Mouse (Mus musculus) retina, postnatal 1 day (tissue): ENCODE data around the gene Pramel1.
A peak's percentile ranks its signal among the peaks of the same experiment; 100 is the strongest.
"Not testable (repeated sequence)": the region's sequence is repeated elsewhere in the genome, so short reads cannot be mapped to it uniquely, and the experiment has no call there.

Experiments used
- DNase-seq: peaks from one replicate; pipeline ENCODE4 v3.0.0-alpha.2; 2012

Gene Pramel1

DNA sequence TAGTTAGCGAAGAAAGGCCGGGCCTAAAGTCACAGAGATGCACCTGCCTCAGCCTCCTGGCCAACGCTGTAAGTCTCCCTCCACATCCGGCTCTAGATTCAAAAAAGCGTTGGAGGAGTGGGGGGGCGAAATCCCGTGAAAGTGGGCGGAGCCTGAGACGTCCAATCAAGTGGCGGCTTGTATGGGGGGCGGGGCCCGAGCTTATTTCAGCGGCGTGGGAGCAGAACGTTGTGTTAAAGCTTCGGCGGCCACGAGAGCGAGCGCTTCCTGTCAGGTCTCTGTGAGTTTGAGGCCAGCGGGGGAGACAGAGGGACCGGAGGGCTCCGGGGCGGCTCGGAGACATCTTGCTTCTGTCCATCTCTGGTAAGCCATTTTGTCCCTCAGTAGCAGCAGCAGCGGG is at the start of gene Pramel1:
Gene Pramel1 (plus strand): TSS at position 248 of the 400 bp plus-strand sequence.
- DNase-seq, result no peak

GRCm38 (mm10) chr4:143345491-143345890 is 48.7 kb upstream of the Pramel1 start:
- not testable (repeated sequence) for DNase-seq

DNA sequence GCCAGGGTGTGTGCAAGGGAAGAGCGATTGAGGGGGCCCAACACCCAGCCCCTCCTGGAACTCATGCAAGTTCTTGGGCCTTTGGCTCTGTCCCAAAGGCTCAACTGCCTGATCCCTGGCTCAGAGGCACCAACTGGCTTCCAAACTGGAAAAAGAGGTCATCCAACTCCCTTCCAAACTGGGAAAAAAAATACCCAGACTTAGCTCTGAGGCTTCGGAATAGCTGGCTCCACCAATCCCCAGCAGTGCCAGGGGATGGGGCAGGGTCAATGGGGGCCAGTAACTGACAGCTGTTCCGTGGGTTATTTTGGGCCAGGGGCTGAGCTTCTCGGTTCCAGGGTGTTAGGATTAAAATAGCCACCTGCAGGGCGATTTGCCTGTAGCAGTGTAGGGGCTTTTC is 45.5 kb upstream of the Pramel1 start:
- DNase-seq, result no peak

DNA sequence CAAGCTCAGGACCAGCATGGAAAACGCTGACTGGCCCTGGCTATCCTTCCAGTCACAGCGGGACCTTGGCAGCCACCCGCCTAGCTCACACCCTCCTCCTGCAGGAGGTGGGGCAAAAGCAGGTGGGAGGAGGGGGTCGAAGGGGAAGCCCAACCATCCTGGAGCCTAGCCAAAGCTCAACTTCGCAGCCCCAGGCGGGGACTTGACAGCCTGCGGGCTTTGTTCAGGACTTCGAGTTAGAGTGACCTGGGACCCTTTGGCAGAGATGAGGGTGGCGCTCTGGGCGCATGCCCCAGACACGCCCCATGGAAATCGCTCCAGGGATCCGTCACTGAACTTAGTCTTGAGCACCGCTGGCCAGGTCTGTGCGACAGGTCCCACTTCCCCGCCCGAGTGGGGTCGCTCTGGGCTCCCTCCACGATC is 44.7 kb upstream of the Pramel1 start, which contains the start of gene Lrrc38:
Gene Lrrc38 (plus strand): TSS at position 274 of the 423 bp plus-strand sequence.
- peak; percentile 77 for DNase-seq

- DNase-seq, result peak; percentile 49
Observed at GRCm38 (mm10) chr4:143350047-143351015, 43.9 kb upstream of the Pramel1 start.

- DNase-seq, result no peak
Observed at GRCm38 (mm10) chr4:143352301-143352700, 41.9 kb upstream of the Pramel1 start.

GRCm38 (mm10) chr4:143361520-143361919 is 32.7 kb upstream of the Pramel1 start:
- peak; percentile 72 for DNase-seq

DNA sequence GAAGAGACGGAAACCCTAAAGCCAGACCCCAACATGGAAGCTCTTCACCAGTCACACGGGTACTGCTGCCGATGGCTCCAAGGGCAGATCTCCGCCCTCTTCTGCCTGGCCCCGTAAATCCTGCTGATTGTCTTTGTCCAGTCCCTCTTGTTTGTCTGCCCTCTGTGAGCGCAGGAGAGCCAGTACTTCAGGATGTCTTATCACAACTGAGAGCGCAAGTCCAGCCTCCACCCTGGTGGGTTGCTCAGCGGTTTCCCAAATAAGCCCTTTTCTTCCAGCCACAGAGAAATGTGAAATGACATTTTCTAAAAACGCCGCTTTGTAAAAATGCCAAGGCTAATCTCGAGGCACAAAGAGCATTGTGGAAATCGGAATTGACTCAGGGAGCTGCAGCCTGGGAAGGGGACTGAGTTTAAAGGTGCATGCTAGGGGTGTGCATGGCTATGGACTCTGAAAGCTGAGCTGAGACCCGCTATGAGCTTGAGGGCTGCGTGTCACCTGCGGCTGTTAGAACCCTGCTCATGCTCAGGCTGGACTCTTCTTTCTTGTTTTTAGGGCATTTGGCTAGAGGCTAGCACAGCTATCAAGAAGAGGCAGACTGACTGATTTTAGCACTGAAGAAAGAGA is 27.7 kb upstream of the Pramel1 start:
- peak; percentile 49 for DNase-seq

GRCm38 (mm10) chr4:143379480-143379879 is 14.7 kb upstream of the Pramel1 start:
- no peak for DNase-seq

DNA sequence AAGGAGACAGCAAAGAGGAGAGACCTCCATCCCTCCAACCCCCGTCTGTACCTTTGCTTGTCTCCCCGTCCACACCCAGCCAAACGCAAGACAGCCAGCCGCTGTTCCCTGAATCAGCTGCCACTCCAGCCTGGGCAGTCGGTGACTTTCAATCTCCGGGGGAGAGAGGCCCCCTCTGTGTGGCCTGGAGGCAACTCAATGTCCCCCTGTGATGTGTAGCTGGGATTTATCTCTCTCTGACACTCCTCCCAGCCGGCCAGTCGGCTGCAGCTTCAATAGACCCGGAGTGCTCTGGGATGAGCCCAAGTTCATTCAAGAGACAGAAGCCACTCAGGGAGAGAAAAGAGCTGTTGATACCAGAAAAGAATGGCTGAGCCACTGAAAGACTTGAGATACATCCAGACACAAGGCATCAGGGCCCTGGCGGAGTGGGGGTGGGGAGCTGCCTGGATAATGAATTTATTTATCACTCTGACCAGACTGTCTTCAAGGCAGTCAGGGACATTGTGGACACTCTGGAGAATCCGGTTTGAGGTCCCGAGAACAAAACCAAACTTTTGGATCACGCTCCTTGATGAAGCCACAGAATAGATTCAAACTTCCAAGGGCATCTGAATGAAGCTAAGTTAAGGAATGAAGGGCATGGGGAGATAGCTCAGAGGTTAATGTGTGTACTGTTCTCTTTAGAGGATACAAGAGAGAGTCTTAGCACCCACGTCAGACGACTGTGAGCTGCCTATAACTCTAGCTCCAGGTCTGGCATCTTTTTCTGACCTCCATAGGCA is 14.1 kb upstream of the Pramel1 start:
- peak; percentile 47 for DNase-seq

- DNase-seq, result peak; percentile 47
Observed at GRCm38 (mm10) chr4:143380716-143381004, 13.6 kb upstream of the Pramel1 start.

- no peak for DNase-seq
Observed at GRCm38 (mm10) chr4:143382163-143382562, 12.1 kb upstream of the Pramel1 start.

GRCm38 (mm10) chr4:143383646-143384045 is 10.6 kb upstream of the Pramel1 start:
- peak; percentile 21 for DNase-seq

- peak; percentile 83 for DNase-seq
Observed at GRCm38 (mm10) chr4:143388955-143389702, 5.1 kb upstream of the Pramel1 start.

- DNase-seq, result no peak
Observed at GRCm38 (mm10) chr4:143411566-143412218, 17.5 kb downstream of the Pramel1 start.

DNA sequence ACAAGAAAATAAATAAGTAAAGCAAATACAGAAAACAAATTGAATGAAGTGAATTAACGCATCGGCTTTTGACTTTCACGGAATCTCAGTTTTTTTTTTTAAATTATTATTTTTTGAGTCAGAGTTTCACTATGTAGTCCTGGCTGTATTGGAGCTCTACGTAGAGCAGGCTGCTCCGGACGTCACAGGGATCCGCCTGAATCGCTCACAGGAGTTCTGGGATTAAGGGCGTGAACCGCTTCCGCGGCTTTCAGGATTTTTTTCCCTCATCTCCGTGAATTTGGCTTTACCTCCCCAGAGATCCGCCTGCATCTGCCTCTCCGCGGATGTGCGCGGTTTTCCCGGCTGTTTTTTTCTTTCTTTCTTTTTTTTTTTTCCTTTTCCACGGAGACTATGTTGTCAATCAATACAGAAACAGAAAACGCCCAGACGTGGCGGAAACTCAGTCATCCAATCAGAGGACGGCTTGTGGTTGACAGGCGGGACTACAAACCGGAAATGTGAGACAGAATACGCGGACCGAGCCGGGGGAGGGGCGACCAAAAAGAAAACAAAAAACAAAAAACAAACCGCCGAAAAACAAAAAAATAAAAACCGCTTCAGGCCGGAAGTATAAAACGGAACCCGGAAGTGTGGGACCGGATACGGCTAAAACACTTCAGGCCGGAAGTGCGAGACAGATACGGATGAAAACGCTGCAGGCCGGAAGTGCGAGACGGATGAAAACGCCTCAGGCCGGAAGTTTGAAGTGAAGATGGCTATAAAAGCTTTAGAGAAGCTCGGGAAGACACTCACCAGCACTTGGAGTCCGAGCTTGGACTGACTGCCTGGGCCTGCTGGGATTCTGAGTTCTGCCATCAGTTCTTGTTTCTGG is 18.2 kb downstream of the Pramel1 start, which contains the start of gene Pramef8:
Gene Pramef8 (plus strand): TSS at position 208 of the 874 bp plus-strand sequence.
- peak; percentile 97 for DNase-seq

DNA sequence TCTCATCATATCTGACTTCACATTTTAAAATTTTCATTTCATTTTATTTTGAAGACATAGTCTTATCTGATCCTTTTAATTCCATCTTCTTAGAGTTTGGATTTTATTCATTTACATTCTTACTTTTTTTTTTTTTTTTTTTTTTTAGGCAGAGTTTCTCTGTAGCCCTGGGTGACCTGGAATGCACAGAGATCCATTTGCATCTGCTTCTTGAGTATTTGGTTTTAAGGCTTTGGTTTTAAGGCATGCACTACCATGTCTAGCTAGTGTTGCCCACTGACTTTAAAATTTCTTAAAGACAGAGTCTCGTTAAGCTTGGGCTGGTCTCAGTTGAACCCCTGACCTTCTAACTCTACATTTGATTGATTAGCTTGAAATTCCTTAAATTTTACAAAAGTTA is 19.4 kb downstream of the Pramel1 start:
- no peak for DNase-seq

DNA sequence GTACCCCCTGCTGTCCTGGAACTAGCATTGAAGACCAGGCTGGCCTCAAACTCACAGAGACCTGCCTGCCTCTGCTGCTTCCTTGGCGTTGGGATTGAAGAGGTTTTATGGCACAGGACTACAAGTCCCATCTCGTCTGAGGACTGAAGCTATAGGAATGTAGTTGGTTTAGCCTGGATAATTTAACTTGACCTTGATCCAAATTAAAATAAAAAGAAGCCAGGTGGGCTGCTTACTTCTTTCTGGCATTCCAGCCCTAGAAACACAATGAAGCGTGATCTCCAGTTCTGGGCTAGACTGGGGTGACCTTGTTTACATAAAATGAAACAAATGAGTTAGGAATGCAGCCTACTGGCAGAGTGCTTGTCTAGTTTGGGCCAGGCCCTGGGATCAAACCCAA is 19.9 kb downstream of the Pramel1 start:
- DNase-seq, result no peak

DNA sequence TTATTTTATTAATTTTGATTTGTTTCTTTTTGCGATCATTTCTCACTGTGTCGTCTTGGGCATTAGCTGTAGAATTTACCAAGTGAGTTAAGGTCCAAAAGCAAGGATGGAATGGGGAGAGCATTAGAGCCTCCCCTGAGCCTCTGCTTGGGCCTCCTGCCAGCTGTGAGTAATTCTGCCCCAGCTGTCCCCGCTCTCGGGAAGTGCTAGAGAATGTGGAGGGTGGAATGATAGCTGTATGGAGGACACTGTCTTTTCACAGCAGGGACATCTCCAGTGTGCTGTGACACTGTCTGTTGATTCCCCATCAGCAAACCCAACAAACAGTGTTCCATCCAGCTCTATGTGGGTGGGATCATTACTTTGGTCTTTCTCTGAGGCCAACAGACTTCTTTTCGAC is 32.5 kb downstream of the Pramel1 start:
- DNase-seq, result not testable (repeated sequence)
